Mouse (Mus musculus): ENCODE measurements around the gene Ctnna3.
"Not testable (repeated sequence)": the region's sequence is repeated elsewhere in the genome, so short reads cannot be mapped to it uniquely, and the experiment has no call there.

The Ctnna3 gene

GRCm38 (mm10) chr10:64661190-64661589, 1231.3 kb downstream of the Ctnna3 start:
- DNase-seq = no peak

GRCm38 (mm10) chr10:64671469-64671868, 1241.6 kb downstream of the Ctnna3 start:
- DNase-seq = no peak

GRCm38 (mm10) chr10:64675796-64676195, 1245.9 kb downstream of the Ctnna3 start:
- DNase-seq = no peak

GRCm38 (mm10) chr10:64710017-64710416, 1280.1 kb downstream of the Ctnna3 start:
- no peak for DNase-seq

GRCm38 (mm10) chr10:64718036-64718435, 1288.1 kb downstream of the Ctnna3 start:
- DNase-seq = no peak

GRCm38 (mm10) chr10:64735692-64736091, 1305.8 kb downstream of the Ctnna3 start:
- DNase-seq = no peak

GRCm38 (mm10) chr10:64736616-64737015, 1306.7 kb downstream of the Ctnna3 start:
- DNase-seq = no peak

- DNase-seq = not testable (repeated sequence)
Measured at GRCm38 (mm10) chr10:64741721-64742120, 1311.8 kb downstream of the Ctnna3 start.

- DNase-seq = not testable (repeated sequence)
Measured at GRCm38 (mm10) chr10:64744099-64744498, 1314.2 kb downstream of the Ctnna3 start.

- DNase-seq = no peak
Measured at GRCm38 (mm10) chr10:64748651-64749050, 1318.8 kb downstream of the Ctnna3 start.

GRCm38 (mm10) chr10:64750791-64751190, 1320.9 kb downstream of the Ctnna3 start:
- DNase-seq = no peak

GRCm38 (mm10) chr10:64836315-64836714, 1406.4 kb downstream of the Ctnna3 start:
- DNase-seq = no peak

GRCm38 (mm10) chr10:64861439-64861838, 1431.5 kb downstream of the Ctnna3 start:
- DNase-seq = no peak

GRCm38 (mm10) chr10:64870888-64871287, 1441.0 kb downstream of the Ctnna3 start:
- DNase-seq = no peak

- DNase-seq = no peak
Measured at GRCm38 (mm10) chr10:64876506-64876905, 1446.6 kb downstream of the Ctnna3 start.

- no peak for DNase-seq
Measured at GRCm38 (mm10) chr10:64879860-64880259, 1450.0 kb downstream of the Ctnna3 start.

GRCm38 (mm10) chr10:64886946-64887345, 1457.0 kb downstream of the Ctnna3 start:
- DNase-seq = no peak

GRCm38 (mm10) chr10:64892458-64892857, 1462.6 kb downstream of the Ctnna3 start:
- no peak for DNase-seq

- no peak for DNase-seq
Measured at GRCm38 (mm10) chr10:64898739-64899138, 1468.8 kb downstream of the Ctnna3 start.

GRCm38 (mm10) chr10:64901726-64902125, 1471.8 kb downstream of the Ctnna3 start:
- DNase-seq = no peak

GRCm38 (mm10) chr10:64940975-64941374, 1511.1 kb downstream of the Ctnna3 start:
- DNase-seq = no peak

GRCm38 (mm10) chr10:64958391-64958790, 1528.5 kb downstream of the Ctnna3 start:
- no peak for DNase-seq

GRCm38 (mm10) chr10:64992871-64993270, 1563.0 kb downstream of the Ctnna3 start:
- DNase-seq = no peak

GRCm38 (mm10) chr10:65013525-65013924, 1583.6 kb downstream of the Ctnna3 start:
- no peak for DNase-seq

- no peak for DNase-seq
Measured at GRCm38 (mm10) chr10:65022667-65023066, 1592.8 kb downstream of the Ctnna3 start.

- DNase-seq = not testable (repeated sequence)
Measured at GRCm38 (mm10) chr10:65033516-65033915, 1603.6 kb downstream of the Ctnna3 start.
